Mouse (Mus musculus) CD8-positive naive resting alpha-beta T cell, adult 2 months (primary cell): ENCODE results near the gene Elavl2.

Experiments used
- DNase-seq, 2 experiments: peaks; one replicate each; pipeline ENCODE4 v3.0.0; 2022; ENCODE audit warnings: low read depth in 2 of 2, low spot score in 2 of 2

Gene Elavl2

DNA sequence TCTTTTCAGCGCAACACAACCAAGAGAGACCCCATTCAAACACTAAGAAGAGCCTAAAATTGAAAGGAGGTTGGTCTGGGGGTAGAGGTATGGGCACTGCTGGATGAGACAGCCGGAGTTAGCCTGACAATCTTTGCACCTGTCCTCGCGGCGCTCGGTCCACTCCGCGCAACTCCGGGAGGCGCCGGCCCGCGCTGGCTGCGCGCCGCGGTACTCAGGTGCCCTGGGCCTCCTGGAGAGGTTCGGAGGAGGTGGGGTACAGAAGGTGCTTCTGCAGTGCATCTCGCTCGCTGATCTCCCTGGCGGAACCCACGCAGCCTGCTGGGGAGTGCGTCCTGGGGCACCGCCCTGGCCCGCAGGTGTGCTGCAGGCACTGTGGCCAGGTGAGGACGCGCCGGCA is at the start of gene Elavl2:
Elavl2 (minus strand) TSS at position 363 of the 400 bp plus-strand sequence.
- no peak for DNase-seq

DNA sequence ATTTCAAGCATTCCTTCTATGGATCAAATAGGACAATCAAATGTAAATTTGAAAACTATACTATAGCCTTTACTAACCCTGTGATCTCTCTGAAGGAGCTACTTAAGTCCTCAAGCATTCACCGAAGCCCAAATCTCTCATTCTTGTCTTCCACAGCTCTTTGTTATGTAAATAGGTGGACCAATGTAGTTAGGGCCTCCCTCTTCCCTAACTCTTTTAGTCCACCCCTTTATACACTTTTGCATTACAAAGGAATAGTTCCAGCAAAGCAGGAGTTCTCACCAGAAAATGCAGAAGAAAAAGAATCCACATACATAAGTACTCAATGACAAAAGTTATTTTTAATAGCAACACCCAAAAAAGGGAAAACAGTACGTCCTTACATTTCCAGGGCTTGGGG is 47.3 kb upstream of the Elavl2 start:
- DNase-seq = no peak

DNA sequence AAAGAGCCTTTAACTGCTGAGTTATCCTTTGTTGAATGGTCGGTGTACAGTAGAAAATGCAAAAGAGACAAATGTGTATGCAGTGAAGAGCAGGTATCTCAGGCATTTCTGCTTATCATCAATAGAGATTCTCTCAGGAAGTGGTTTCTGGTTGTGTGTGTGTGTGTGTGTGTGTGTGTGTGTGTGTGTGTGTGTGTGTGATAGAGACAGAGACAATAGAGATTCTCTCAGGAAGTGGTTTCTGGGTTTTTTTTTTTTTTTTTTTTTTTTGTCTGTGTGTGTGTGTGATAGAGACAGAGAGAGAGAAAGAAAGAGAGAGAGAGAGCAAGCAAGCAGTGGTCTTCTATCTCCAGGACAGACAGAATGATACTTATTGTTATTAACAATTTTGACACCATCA is 15.0 kb upstream of the Elavl2 start:
- no peak for DNase-seq

DNA sequence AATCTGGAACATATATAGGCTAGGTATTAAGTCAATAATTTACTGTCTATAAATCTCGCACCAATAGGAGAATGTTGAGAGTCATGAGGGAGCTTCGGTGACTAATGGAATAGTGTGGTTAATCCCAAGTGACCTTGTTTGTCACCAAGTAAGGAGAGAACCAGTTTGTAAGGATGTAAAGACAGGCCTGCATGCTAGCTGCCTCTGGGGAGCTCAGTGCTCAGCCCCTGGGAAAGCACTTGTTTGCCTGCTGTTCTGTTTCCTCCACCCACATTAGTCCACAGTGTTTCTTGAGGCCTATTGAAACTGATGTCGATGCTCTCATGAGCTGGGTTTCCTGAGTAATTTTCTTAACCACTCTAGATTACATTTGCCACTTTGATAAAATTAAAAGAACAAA is 4.5 kb upstream of the Elavl2 start:
- no peak for DNase-seq

DNA sequence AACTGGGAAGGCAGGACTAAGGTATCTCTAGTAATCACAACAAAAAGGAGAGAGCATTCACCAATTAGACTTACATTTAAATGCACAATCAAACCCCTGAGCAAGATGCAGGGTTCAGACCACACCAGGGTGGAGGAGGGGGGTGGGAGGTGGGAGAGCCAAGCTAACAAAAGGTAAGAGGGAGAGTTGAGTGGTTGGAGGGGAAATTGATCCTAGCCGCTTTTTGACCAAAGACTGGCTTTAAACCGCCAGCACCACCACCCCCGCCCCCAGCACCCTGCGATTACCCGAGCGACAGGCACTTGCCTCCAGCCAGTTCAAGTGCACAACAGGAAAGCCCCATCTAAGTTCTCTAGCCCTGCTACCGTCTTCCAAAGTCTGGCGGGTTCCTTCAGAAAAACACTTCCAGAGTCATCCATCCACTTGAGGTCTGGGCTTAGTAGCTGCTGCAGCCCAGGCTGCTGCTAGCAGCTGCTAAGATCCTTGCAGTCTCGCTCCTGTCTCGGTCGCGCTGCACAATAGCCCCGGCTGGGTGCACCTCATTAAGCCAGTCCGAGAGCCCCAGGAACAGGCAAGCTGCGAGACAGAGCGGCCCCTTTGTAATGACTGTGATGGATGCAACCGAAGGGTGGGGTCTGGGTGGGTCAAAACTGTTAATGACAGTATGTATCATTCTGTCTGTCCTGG is 932 bp downstream of the Elavl2 start:
- DNase-seq = no peak

DNA sequence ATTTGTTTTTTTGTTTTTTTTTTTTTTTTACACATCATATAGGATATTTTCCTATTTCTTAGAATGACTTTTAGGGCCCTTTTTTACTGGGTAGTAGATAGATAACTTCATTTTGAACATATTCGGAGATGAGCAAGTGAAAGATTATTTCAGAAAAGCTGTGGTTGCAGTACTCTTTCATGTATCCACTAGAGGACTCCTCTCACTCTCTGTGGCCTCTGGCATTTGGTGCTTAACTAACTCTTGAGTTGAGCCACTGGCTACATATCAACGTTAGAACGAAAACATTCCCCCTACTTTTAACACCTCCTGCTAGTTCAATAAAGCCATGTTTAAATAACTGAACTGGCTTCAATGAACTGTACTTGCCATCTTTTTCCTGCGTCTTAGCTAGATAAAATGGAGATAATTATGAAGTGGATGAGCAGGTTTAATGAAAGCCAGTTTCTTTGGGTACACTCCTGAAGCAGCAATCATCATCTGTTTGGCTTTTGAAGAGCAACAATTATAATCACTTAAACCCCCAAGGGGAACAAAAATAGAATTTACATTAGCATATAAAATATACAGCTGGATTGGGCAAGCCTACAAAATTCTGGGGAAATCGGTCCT is 8.5 kb downstream of the Elavl2 start:
- no peak for DNase-seq

DNA sequence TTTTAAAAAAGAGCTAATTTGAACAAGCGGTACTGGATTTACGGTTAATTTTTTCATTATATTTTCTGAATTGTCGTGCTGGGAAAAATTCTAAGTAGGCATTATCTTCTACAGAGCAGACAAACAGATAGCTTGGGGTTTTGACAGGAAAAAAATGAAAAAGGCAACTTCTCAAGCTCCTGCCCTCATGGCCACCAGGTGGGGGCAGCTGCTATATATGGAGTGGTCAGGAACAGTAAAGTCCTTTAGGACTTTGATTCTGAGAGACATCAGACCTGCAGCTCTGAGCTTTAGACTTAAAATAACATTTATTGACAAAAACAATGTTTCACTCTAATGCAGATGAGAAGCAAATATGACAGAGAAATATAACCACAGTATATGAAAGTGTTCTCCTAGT is 12.9 kb downstream of the Elavl2 start:
- DNase-seq = no peak

DNA sequence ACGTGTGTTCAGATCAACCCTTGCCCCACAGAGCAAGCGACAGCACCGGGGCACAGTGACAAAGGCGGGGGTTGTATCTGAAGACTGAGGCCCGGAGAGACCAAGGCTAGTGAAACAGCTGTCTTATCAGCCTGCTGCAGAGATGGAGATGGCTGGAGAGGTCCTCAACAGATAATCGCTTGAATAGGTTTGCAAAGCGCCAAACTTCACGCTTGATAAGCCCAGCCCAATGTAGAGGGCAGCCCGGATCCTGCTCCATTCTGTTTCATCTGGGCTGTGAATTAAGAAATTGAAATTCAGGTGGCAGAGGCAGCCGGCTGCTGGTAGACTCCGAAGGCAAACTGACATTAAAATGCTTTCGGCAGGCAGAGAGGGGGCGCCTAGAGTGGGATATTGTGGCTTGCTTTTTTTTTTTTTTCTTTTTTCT is 19.4 kb downstream of the Elavl2 start:
- no peak for DNase-seq

DNA sequence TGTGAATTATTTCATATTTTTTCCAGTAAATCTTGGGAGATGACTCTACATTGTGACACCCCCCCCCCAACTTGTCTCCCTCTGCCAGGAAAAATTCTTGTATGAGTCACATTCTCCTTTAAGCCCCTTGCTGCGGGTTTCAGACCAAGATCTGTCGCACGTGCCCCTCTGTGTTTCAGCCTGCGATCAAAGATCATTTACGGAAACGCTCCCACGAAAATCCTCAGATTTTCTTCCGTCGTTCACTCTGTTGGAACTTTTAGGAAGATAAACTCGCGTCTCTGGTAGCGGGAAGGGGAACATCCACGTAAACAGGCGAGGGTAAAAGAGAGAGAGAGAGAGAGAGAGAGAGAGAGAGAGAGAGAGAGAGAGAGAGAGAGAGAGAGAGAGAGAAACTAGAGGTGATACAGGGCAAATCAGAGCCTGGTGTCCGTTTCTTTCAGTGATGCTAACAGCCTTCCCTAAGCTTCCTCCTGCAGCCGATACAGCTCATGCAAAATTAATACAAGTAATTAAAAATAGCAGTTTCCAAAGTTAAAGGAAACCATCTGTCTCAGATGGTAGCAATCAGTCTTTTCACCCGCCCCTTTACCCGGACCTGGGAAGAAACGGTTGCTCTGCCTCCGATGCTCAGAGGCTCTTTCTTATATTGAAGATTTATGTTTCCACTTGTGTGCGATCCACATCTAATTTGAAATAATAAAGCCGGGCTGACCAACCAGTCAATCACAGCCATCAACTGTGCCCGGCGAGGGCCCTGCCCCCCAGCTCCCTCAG is 20.1 kb downstream of the Elavl2 start:
- no peak for DNase-seq

DNA sequence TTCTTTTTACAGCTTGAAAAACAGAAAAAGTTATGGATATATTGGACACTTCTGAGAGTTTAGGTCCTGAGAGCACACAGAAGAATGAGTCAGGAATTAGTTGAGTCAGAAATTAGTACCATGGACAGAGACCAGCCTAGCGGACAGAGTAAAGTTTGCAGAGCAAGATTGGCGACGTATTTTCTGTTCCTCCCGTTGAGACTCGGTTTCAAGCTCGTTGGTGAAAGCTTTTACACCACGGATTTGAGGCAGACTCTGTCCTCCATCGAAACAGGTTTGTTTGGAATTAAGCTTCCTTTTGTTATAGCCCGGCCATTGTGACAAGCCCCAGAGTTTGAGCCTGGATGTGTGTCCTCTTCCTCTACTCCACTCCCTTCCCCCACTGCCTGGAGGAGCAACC is 21.0 kb downstream of the Elavl2 start:
- DNase-seq = no peak

DNA sequence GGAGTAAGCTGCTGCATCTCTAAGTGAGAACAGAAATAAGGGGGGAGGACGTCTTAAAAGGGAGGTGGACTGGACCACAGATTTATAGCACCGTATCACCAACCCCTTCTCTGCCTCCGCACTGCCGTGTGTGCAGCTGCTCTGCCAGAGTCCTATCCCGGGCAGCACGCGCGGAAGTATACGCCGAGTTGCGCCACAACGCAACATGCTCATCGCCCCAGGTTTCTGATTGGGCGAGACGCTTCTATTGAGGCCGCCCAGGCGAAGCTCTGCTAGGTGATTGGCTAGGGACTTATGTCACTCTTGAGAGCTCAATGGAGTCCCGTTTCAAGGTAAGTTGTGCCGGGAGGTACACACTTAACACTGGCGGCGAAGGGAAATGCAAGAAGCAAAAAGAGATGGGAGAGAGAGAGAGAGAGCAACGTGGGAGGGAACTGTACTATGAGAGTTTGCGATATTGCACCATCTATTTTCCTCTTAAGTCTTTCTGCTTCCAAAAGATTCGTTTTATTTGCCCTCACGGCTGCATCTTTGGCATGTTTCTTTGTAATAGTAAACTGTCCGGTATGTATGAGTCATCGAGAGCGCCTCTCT is 24.2 kb downstream of the Elavl2 start:
- DNase-seq = no peak

DNA sequence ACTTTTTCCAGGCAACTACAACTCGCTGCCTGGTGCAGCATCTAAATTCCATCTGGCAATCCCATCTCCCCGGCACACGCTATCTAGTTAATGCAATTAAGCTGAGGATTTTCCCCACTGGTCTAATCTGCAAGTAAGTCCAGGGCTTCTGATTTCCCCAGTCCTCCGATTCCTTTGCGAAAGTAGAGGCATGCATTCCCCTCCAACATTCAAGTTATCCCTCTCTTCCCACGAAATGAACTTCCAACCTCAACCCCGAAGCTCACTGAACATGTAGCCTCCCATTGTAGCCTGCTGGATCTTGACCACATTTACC is 25.3 kb downstream of the Elavl2 start:
- no peak for DNase-seq

DNA sequence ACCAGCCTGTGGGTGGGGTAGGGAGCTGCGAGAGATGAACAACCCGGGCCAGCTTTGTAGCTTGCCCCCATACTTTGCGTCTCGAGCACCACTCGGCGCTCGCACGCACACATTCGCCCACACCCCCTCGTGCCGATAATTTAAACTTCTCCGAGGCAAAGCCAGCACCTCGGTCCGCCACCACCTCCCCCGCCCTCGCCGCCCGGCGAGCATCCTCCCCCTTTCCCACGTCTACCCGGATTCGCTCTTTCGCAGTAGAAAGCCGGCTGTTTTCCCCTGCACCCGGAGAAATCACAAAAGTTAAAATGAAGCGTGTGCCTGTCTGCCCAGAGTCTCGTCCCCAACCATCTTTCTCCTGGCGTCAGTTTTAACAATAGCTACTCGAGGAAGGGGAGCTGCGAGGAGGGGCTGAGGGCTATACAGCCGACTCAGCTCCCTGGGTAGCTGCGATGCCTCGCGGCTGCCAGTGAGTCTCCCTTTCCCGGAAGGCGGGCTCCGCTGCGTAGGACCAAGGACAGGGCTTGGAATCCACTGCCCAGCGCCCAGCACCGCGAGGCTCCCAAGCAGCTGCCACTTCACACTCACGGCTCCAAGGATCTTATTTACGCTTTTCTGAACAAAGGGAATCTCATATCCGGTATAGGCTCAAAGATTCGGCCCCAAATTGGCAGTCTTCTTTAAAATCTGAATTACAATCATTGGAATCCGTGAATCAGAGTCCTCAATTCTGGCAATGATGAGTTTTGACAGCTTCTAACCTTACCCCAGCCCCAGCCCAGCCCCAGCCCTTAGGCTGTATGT is 25.8 kb downstream of the Elavl2 start:
- no peak for DNase-seq

DNA sequence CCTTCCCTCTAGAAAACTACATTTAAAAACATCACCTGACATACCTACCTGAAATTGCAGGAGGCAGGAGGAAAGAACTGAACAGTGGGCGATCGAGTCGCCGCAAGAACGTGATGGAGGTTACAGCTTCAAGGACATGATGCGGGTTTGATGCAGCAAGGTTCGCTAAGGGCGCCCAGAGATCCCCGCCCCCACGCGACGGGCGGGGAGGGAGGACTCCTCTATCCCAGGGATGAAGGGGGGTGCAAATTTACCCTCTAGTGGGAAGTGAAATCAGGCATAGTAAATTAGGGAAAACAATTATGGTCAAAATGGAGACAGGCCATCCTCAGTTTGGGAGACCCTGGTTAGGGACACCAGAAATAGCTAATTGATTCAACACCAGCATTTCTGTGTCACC is 27.7 kb downstream of the Elavl2 start:
- no peak for DNase-seq

DNA sequence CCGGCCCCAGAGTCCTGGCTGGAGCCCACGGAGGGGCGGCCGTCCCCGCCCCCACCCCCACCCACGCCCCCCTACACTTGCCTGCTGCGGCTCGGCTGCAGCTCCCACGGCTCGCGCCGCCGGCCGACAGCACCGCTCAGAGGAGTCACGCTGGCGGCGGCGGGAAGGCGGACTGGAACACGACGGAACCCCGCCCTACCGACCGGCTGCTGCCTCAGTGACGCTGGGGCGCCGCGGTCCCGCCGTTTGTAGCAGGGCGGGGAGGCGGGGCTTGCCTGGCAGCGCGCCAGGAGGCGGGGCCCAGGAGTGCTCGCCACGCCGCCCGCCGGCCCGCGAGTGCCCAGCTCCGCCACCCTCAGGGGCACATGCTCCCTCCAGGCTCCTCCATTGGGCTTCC is 28.8 kb downstream of the Elavl2 start:
- no peak for DNase-seq

DNA sequence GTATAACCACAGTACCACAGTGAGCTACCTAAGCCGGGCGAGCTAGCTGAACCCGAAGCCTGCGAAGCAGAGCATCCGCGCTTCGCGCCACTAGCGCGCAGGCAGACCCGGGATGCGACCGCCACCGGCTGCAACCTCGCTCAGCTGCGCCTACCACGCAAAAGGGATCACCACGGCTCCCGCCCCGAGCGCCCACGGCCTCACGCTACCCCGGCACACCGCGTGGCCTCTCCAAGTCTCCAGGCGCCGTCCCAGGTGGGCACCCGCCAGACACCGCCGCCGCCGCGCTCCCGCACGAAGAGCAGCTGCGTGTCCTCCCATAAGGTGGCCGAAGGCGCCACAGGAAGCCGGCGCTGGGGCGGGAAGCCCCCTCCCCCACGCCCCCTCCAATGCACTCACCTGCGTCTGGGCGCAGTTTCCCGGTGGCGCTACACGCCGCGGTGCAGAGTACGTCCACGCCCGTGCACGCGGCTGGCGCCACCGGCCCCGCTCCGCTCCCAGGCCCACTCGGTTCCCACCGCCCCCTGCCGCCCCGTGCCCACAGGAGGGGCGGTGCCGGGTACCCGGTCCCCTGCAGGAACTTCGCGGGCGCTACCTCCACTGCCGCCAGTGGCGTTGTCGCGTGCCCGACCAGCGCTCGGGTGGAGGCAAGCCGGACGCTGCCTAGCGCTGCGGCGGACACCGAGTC is 29.3 kb downstream of the Elavl2 start:
- no peak for DNase-seq

DNA sequence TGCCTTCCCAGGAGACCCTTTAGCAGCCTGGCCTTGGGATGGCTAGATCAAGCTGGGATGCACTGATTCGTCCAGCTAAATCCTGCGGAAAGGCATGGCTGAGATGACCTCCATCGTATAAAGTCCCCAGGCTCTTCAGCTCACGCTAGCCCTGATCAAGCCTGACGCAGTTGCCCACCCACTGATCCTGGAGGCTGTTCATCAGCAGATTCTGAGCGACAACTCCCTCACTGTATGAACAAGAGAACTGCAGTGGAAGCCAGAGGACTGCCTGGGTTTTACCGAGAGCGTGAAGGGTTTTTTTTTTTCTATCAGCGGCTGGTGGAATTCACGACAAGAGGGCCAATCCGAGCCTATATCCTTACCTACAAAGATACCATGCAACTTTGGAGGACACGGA is 35.3 kb downstream of the Elavl2 start:
- no peak for DNase-seq

DNA sequence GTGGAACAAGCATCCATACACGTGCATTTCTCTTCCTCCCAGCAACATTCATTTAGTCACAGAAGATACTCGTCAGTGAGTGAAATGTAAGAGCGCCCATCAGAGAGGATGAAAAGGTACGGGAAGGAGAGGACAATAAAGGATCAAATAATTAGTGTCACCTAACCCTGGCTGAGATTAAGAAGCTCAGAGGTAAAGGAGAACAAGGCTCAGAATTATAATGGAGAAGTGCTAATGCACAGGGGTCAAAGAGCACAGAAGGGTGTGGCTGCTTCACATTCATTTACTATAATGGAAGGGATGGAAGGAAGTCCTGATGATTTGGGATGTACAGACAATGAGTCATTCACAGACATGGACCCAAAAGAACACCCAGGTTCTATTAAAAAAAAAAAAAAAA is 36.6 kb downstream of the Elavl2 start:
- no peak for DNase-seq

DNA sequence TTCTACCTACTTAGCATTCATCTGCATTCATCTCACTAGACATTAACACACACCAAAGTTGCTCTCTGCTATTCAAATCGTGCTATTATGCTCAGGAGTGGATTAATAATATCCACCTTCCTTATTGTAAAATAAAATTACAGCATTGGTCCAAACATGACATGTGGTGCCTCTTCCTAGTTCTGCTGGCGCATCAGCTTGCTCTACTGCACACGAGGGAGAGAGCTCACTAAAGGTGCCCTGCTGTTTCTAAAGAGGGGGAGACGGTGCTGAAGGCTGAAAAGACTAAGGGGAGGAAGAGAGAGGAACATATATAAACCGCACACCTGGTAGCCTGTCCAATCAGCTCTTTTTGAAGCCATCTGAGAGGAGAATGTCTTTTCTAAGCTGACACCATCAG is 38.1 kb downstream of the Elavl2 start:
- DNase-seq = no peak

DNA sequence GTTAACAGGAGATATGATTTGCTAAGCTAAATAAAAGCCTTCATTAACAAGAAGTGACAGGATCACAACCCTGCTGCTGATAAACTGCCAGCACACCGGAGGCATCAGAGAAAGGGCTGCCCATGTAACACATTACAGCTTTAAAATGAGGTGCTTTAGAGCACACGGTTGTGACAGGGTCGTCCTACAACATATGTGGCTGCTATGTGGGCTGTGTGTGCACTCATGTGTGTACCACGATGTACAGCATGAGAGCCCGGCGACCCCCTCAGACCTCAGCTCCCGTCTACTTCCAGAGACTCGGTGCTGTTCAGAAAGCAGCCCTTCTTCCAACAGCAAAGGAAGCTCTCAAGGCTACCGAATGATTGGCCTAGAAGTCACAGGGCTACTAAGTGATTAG is 47.4 kb downstream of the Elavl2 start:
- DNase-seq = no peak

DNA sequence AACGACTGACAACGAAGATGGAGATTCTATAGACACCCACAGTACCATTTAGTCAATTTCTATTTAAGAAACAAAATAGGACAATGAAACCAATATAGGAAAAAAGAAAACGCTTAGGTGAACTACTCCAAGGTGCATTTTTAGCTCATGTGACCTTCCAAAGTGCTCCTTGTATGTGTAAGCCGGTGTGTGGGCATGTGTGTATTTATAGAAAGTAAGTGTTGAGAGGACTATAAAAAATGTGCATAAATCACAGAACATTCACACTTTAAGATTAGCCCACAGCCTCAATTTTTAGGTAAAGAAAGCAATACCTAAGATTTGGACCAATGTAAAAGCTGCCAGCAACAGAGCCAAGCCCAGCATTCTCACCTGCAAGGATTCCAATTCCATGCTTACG is 51.0 kb downstream of the Elavl2 start:
- no peak for DNase-seq
